Mouse (Mus musculus) embryonic fibroblast, embryonic 13.5 days (primary cell): ENCODE data around the gene Rap2b.

Experiments used
- CTCF ChIP-seq: IDR thresholded peaks from 2 replicates; pipeline ENCODE4 v1.5.1; 2011; ENCODE audit warnings: mild to moderate bottlenecking, control low read depth, low read length, moderate library complexity, borderline replicate concordance; ENCODE audit not compliant: insufficient read depth
- POLR2A ChIP-seq: IDR thresholded peaks from 2 replicates; pipeline ENCODE4 v1.6.1; 2011; ENCODE audit warnings: low read depth, mild to moderate bottlenecking, control low read depth, low read length, moderate library complexity

DNA sequence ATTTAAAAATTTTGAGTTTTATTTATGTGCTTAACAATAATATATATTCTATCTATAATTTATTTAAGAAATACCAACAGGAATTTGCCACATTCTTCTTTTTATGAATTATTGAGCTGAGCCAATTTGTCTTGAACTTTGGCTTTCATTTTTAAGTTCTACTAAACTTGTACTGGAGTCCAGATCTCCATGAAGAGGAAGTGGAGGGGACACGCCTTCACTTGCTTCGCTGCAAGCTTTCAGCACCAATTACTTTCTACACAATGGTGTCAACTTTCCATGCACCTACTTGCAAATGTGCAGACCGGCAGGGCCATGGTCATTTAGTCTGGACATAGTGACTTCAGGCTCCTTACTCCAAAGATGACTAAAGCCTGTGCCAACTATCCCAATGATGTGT, 32.1 kb downstream of the Rap2b start:
- TF ChIP-seq CTCF (no peak), POLR2A (no peak)
